Mouse (Mus musculus) gastrocnemius, postnatal 36 days (tissue): Measurements from ENCODE around the gene Oma1. TPM values are rescaled to one million over a fixed set of nuclear protein-coding genes. Genes with fewer than 3 reads are reported as not detected.

ENCODE experiments used
- DNase-seq, 2 experiments: peaks; one replicate each; pipeline ENCODE4 v3.0.0; 2022
- intact Hi-C: fragments of 180-260 bp; cut with DNase I; formaldehyde crosslinking; loops from one replicate; pipeline ENCODE4 v1.15.1; 2025
- total RNA-seq, 2 experiments: library from RNA; stranded (reverse); gene quantifications; 2 replicates each; pipeline ENCODE4 v1.2.3; 2021

The Oma1 gene
- total RNA-seq, 2 experiments from 2014 or later, result 24.1 to 24.2 TPM

DNA sequence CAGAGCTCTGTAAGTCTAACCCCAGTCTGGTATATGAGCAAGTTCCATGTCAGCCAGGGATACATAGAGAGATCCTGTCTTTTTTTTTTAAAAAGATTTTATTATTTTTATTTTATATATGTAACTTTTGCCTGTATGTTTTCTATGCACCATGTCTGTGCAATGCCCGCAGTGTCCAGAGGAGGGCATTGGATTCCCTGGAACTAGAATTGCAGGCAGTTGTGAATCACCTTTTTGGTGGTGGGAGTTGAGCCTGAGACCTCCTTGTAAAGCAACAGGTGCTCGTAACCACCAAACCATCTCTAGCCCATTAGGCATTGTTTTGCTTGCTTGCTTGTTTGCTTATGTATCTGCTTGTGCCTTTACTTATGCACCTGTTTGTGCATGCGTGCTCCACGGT, 35.6 kb downstream of the Oma1 start:
- no peak for DNase-seq
- intact Hi-C loops, result loop anchor here (10.0 kb wide), 2 partner anchors 194 to 364 kb away; no protein-coding TSS in a partner anchor

DNA sequence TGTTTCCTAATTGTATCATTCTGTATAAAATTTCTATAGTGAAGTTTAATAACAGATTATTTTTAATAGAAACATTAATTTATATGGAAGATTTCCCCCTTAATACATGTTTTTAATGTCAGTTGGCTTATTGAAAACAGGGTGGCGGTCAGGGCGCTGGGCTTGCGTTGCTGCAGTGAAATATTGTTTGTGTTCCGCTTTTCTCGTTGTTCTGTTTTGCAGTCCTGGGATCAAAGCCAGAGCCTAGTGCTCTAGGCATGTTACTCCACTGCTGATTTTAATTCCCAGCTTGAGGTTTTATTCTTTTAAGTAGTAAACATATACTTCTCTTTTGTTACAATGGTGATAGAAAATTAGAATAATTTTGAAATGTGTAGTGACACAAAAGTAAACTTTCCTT, 39.3 kb downstream of the Oma1 start:
- intact Hi-C loops, result no loop called here
- no peak for DNase-seq

DNA sequence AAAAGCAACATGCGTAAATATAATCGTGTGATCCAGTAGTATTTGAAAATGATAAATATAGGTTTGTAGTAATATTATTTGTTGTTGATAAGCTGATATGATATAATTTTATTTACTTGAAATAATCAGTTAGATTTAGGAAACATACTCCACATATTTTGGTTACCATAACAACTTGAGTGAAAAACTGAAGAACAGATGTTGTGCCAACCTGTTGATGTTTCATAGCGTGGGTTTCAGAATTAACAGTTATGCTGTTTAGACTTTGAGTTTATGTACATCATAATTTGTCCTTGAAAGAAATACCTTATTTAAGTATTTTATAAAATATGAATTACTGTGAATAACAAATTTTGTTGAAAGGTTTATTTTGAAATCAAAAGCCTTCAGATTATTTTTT, 43.8 kb downstream of the Oma1 start:
- intact Hi-C loops, result no loop called here
- DNase-seq, result no peak

DNA sequence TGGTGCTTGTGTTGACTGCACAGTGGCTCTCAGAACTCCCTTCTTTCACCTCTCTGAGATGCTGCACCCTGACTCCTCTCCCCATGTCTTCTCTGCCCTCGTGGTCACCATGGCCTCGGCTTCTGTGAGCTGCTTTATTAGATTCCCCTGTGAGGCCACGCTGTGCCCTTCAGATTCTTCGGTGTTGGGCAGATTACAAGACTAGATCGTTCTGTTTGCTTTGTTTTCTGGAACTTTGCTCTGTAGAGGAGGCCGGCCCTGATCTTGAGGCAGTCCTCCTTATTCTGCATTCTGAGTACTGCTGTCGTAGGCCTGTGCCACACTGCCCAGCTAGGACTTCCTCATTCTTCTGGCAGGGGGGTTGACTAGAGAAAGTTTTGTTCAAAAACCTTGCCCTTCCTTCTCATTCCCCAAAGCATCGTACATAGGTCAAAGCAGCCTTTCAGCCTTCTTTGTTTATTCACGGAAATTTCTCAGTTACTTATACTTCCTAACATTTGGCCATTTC, 45.4 kb downstream of the Oma1 start:
- intact Hi-C loops, result no loop called here
- DNase-seq, result no peak

DNA sequence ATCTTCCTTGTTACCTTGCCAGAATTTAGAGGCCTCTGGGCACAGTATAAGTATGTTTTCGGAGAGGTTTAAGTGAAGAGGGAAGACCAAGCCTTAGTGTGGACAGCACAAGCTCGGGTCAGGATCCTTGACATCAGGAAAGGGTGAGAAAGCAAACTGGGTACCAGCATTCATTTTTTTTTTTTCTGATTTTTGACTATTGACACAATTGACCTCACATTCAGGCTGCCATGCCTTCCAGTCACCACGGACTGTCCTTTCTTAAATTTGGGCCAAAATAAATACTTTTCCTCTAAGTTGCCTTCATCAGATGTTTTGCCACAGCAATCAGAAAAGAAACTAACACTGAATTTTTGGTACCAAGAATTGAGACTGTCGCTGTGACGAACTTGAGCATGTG, 68.6 kb downstream of the Oma1 start:
- DNase-seq, result no peak
- intact Hi-C loops, result no loop called here

DNA sequence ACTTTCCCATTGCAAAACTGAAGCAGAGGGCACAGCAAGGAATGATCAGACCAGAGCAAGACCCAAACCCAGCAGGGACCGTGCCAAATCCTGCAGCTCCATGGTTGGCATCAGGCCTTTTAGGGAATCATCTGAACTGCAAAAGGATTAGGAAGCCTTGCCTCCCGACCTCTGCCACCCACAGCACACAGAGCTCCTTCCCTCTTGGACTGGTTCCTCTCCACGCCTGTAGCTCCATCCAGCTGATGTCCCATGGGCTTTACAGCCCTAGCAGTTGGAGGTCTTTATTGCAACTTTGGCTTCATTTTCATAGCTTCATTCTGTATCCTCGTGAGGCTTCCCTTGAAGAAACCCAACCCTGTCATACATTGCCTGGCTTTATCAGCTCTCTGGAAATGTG, 71.4 kb downstream of the Oma1 start:
- intact Hi-C loops, result no loop called here
- DNase-seq, result no peak

DNA sequence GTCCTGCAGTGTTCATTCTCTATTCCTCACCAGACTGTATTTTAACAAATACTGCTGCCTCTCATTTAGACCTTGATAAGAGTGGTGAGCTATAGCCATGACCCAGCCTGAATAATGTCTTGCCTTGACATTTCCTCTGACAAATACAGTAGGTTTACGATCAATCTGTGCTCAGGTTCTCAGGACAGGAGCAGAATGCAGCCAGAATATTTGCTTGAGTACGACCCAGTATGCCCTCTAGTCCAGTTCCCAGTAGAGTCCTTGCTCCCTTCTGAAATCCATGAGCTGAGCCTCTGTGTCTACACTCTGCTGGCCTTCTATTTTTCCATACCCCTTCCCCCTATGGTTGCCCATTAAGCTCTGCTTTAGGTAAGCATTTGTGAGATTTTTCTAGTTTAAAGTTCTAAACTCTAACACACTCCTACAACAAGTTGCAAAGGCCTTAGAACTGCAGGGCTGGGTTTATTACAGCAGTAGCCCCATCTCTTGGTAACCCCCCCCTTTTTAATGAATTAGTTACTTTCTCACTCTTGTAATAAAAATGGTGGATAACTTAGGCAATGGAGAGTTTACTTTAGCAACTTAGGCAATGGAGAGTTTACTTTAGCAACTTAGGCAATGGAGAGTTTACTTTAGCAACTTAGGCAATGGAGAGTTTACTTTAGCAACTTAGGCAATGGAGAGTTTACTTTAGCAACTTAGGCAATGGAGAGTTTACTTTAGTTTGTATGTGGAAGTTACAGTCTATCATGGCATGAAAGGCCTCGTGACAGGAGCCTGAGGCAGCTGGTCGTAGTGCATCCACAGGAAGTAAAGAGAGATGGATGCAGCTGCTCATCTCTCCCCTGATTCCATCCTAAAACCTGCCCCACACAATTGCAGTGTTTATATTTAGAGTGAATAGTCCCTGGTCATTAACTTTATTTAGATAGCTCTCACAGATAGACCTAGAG, 72.5 kb downstream of the Oma1 start:
- intact Hi-C loops, result no loop called here
- DNase-seq, result no peak

DNA sequence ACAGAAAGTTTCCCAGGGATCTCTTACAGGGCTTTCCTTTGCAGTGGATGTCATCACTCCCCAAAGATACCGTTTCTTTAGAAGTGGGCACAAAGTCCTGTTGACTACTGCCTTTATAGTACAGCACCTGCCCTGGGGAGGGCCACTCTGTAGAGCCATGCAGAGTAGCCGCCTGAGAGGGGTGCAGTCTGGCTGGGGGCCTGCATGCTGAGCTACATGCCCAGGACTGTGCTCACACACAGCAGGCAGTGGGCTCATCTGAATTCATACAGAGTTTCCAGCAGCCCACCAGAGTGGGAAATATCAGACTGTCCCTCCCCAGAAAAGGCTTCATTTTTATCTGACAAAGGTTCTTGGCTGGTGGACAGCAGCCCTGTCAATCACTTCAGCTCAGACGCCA, 73.7 kb downstream of the Oma1 start:
- no peak for DNase-seq
- intact Hi-C loops, result no loop called here

DNA sequence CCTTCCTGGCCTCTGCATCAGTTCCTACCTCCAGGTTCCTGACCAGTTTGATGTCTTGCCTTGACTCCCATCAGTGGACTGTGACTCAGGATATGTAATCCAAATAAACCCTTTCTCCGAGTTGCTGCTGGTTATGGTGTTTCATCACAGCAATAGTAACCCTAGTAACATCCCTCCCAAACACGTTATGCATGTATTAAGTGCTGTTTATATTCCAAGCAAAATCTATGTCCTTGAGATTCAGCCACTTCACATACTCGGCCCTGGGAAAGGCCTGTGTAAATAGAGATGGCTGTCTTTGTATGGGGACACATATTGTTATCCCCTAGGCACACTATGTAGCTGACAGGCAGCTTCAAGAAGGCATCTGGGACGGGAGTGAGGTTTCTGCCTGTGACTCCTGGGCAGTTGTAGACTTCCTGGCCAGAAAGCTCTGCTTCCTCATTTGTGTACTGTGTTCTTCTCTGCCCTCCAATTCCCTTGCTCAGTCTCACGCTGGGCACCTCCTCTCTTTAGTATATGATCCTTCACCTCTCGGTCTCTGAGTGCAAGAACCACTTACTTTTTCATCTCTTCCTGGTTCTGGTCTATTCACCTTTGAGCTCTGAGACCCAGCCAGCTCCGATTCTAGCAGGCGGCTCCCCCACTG, 75.0 kb downstream of the Oma1 start:
- no peak for DNase-seq
- intact Hi-C loops, result no loop called here

DNA sequence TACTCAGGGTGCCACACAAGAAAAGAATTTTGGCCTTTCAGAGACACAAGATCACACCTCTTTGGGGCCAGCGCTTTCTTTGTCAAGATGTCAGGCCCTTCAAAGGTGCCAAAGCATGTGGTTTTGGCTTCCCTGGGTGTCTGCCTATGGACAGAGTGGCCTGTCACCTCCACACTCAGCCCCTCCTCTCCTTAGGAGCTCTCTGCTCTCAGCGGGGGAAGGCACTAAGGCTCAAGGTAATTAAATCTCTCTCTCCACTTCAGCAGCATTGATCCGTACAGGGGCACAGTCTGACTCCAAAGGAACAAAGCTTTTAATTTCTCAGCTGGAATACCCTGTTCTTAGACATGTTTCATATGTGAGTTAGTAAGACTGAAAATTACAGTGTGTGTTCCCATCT, 76.0 kb downstream of the Oma1 start:
- DNase-seq, result no peak
- intact Hi-C loops, result no loop called here

DNA sequence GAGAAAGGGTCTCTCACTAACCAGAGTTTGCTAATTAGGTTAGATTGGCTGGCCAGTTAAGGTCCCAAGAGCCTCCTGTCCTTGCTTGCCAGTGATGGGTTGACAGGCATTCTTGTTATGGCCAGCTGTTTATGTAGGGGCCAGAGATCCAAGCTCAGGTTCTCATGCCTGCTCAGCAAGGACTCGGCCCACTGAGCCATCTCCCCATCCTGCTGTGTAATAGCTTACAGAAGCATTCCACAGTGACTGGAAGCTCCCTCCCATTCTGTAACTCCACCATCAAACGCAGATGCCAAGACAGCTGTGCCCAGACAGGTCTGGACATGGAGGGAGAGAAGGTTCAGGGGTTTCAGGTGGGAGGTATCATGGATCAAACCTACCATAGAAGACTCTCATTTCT, 76.9 kb downstream of the Oma1 start:
- DNase-seq, result no peak
- intact Hi-C loops, result no loop called here

DNA sequence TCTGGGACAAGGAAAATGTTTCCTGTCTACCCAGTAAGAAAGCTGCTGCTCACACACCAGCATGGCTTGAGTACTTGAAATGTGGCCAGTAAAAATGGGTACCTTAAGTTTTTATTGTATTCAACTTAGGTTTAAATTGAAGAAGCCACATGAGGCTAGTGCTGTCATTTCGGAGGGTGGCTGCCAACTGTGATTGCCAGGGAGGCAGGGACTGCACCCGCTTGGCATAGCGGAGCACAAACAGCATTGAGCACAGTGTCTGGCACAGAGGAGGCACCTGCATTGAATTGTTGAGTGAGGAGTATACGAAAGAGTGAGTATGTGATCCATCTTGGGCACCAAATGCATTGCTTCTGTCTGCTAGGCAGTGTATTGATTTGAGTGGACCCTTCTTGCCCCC, 81.5 kb downstream of the Oma1 start:
- DNase-seq, result no peak
- intact Hi-C loops, result no loop called here

DNA sequence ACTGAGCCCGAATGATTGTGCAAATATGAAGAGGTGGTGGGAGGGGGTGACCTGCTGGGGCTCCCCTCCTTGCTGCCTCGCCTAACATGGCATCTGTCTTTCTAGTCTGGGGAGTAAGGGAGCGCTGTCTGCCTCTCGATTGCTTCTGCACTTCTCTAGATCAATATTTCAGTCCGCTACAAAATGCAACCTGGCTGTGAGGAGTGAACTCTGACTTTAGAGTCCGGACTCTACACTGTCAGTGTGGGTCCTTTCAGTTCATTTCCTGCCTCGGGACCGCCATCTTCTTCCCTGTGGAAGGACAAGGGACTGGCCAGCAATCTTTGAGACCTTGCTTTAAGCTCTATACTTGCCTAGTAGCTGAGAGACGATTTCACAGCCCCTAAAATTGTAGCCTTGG, 82.3 kb downstream of the Oma1 start:
- intact Hi-C loops, result no loop called here
- DNase-seq, result no peak

DNA sequence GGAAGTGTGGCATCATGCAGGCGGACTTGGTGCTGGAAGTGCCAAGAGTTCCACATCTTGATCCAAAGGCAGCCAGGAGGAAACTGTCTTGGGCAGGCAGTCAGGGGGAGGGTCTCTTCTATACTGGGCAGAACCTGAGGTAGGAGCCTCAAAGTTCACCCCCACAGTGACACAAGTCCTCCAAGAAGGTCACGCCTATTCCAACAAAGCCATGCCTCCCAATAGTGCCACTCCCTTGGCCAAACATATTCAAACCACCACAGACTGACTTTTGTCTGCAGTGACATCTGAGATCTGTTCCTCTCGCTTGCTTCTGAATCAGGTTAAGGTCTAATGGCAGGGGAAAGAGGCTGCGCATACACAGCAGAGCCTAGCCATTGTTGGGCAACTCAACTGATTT, 83.3 kb downstream of the Oma1 start:
- intact Hi-C loops, result no loop called here

DNA sequence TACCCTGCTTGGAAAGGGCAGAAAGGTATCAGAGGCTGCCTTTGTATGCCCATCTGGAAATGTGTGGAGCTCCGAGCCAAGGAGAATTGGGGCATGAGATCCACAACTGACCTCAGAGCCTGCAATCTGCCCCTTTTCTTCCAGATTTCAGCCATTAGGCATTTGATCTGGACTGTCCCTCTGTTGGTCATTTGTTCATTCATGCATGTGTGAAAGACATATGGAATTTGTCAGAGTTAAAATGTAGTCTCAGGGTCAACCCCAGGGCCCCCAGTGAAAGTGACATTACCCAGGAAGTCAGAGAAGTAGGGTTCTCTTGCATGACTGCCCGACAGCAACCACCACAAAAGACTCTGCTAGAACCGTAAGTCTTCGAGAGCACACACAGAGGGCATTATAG, 89.0 kb downstream of the Oma1 start:
- DNase-seq, result no peak
- intact Hi-C loops, result no loop called here

More for the DNA sequence above, 83.3 kb downstream of the Oma1 start:
- no peak for DNase-seq

DNA sequence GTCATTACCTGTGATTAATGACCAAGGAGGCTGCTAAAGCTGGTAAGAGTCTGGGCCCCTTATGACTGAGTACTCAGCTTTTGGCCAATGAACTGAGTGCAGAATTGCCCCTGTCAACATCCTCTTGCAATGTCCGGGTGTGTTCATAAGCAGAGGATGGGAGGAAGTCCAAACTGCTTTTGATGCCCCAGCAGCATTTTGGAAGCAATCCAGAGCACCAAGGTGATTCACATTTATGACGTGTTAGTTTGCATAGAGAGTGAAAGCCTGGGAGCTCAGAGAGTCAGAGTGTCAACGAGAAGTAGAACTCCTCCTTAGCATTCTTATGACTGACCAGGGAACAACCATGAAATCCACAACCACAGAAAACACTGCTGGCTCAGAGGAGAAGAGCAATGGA, 91.7 kb downstream of the Oma1 start:
- intact Hi-C loops, result no loop called here
- no peak for DNase-seq

DNA sequence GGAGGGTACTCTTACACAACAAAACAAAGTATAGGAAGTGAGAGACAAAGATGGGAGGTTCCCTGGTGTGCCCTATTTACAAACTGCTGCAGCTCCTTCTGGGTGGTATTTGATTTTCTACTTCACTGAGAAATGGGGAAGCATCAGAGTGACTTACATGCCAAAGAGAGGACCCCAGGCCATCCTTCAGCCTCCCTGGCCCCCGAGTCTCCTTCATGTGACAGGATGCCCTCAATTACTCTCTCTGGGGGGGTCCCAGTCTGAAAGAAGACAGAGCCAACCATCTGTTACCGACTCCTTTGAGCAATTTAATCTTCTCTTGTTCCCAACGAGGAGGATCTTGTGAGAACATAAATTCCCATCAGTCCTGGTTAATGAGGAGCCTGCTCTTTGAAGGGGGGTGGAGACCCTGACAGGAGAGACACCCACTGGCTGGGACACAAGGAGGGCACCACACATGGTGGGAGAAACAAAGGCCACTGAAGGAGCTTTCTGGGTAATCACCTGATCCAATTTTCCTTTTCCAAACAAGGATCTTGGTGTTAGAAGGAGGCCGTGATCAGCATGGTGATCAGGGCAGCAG, 96.7 kb downstream of the Oma1 start:
- intact Hi-C loops, result no loop called here
- DNase-seq, result no peak
